Mouse (Mus musculus): ENCODE data around the gene Ptrh2.

GRCm38 (mm10) chr11:86664406-86664805 lies 19.4 kb upstream of the Ptrh2 start:
- TF ChIP-seq ZNF384 (IDR thresholded peaks at IDR 0.05; ENCODE audit: low read depth, low read length) (no peak), MAFK (IDR thresholded peaks at IDR 0.05; ENCODE audit: insufficient read depth, low read depth, low read length) (no peak), CHD2 (IDR thresholded peaks at IDR 0.05; ENCODE audit: low read depth, low read length) (no peak), ZC3H11A (IDR thresholded peaks at IDR 0.05; ENCODE audit: borderline replicate concordance, low read depth, low read length) (no peak), HCFC1 (IDR thresholded peaks at IDR 0.05; ENCODE audit: borderline replicate concordance, insufficient read depth, low read length) (no peak)

Measured in ES-E14 (cell line).